Mouse (Mus musculus): ENCODE data around the gene Abhd6.

Gene Abhd6

DNA sequence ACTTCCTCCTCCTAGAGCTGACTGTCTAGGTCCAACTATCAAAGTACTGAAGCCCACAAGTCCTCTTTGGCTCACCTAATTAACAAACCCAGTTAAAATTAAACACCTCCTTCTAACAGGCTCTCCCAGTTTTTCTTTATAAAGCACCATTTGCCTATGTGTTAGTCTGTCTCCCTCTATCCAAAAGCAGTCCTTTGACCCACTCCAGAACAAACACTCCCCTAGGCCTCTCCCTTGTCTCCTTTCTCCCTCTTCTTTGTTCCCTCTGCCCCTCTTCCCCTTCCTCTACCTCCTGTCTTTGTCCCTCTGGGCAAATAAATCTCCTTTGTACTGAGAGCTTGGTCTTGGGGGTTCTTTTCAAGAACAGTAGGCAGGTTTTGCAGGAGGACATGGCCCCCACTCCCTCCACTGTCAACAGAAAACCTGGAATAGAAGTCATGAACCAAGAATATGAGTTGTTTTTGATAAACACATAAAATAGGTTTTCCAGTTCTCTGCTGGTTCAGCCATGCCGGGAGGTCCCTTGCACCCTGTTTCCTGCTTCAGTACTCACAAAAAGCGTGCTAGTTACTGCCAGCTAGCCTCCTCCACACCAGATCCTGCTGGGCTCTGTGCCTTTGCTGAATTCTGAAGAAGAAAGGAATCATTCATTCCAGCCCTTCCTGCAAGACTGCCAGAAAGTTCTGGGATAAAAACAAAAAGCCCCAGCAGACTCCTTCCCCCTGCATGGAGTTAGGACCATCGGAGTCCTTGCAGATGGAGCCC lies 60.0 kb downstream of the Abhd6 start:
- no peak for DNase-seq

DNA sequence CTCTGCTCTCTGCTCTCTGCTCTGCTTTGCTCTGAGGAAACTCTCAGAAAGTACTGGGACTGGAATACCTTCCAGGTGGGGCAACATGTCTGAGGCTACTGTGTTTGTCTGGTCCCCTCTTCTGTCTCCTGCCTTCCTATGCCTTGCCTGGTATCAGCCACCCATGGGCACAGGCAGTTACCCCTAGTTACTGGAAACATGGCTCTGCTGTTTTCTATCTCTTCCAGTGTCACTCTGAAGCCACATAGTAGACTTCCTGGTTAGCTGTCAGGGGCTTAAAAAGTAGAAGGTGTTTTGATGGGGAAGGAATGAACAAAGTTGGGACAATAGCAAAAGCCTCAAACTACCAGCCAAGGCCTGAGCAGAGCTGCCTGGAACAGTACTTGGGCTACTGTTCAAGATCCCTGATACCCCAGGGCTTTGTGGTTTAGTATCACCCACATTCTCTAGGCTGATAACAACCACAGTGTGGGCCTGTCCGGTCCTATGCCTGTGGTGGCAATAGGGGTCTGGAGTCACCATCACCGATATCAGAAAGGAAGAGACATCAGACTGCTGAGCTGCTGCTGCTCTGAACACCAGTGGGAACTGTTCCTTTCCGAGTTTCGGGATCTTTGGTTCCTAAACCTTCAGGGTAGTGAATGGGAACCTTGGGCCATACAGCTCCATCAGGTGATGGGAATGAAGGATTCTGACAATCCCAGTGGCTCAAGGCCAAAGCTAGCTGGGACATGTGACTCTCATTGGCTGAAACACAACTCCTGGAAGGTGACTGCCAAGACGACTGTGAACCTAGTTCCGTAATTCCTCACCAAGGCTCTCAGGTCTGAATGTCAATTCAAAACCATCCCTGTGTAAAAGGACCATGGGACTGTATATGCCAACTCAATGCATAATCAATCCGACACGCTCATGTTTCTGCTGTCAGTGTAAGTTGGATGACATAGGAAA lies 61.4 kb downstream of the Abhd6 start:
- no peak for DNase-seq

DNA sequence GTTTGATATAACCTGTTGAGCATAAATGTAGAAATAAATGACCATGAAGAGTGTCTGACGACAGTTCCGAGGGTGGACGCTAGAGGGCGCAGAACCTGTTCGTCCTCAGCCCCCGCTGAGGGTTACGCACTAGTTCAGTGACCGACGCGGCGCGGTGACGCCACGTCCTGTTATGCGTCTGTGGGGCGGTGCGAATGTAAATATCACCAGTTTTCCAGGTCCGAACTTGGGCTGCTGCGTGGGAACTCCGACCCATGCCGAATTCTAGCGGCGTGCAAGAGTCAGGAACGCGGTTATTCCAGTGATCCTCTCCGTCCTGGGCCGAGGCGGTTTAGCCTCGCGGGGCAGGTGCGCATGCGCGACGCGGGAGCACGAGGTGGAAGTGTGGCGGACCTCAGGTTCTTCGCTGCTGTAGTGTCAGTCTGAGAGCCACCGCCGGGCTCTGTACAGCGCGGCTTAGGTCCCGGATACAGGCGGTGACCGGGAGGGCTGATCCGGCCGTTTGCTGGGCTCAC lies 77.5 kb downstream of the Abhd6 start, which contains the start of gene Rpp14:
Gene Rpp14 (plus strand): TSS at position 203 of the 515 bp plus-strand sequence.
- peak; percentile 98 for DNase-seq

DNA sequence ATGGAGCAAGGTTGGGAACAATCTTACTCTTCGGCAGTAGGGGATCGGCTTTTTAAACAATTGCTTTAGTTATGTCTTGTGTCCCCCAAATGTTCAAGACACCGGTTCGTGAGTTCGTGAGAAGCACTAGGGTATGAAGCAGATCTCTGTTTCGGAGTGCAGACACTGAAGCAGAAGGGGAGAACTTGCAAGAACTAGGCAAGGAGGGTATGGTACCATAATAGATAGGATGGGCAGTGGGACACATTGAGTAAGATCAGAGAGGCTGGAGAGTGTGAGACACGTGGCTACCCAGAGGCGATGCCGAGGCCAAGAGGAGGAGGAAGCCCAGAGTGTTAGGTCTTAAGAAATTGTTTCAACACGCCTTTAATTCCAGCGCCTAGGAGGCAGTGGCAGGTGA lies 78.0 kb downstream of the Abhd6 start:
- DNase-seq: peak; percentile 30

DNA sequence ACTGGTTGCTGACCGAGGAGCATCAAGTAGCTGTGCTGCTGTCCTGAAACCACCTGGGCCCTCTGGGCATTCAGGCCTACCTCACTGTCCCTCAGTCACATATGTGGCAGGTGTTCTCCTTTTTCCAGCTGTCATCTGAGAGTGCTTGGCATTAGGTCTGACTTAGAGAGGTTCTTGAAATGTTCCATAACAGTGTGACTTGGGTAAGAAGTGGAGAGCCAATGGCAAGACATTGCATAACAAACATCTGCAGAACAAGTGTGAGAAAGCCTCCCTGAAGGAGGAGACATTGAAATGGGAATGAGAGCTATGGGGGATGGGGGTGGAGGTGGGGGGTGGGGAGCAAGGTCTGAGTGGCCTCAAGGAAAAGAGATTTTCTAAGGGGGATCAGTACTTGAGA lies 80.2 kb downstream of the Abhd6 start:
- no peak for DNase-seq

DNA sequence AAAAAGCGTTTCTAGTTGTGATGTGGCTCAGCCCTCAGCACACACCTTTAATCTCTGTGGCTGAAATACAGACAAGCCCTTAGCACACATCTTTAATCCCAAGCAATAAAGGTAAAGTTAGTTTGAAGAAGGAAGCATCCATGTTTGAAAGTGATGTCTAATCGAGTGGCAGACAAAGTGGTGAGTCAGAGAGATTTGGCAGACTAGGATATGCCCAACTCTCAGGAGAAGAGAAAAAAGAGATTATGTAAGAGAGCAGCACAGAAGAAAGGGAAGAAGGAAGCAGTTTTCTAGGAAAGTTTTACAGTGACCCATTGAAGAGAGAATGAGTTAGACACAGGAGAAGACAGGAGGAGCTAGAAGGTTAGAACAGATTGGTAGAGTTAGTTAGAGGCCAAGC lies 86.3 kb downstream of the Abhd6 start:
- DNase-seq: no peak

DNA sequence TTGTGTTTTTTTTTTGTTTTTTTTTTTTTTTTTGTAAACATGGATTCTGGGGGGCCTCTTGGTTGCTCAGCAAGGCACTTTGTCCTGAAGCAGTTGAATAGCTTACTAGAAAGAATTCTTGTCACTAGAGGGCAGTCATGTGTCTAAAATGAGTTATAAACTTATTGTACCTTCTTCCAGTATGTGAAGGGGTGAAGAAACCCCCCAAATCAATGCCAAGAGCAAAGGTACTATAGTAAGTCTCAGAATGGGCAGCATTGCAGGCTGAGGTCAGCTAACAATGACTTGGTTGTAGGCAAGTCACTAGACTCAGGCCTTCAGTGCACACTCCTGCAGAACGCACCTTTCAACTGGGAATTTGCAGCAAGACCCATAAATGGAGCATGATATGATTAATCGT lies 89.9 kb downstream of the Abhd6 start:
- no peak for DNase-seq

DNA sequence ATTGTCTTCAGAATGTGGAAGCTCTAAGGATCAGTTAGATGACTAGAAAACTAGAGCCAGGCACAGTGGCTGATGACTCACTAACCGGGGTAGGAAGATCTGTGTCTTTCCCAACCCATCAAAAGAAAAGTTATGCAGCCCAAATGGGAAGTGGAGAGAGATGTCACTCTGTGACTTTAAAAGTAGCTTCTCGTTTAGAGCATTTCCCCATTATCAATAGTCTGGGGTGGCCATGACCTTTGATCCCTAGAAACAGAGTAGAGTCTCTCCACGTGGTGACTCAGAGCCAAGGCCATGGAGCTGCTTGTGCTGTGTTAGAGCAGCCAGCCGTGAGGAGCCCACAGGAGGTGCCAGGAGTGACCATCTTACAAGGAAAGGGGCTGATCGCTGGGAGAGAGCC lies 90.7 kb downstream of the Abhd6 start:
- no peak for DNase-seq

DNA sequence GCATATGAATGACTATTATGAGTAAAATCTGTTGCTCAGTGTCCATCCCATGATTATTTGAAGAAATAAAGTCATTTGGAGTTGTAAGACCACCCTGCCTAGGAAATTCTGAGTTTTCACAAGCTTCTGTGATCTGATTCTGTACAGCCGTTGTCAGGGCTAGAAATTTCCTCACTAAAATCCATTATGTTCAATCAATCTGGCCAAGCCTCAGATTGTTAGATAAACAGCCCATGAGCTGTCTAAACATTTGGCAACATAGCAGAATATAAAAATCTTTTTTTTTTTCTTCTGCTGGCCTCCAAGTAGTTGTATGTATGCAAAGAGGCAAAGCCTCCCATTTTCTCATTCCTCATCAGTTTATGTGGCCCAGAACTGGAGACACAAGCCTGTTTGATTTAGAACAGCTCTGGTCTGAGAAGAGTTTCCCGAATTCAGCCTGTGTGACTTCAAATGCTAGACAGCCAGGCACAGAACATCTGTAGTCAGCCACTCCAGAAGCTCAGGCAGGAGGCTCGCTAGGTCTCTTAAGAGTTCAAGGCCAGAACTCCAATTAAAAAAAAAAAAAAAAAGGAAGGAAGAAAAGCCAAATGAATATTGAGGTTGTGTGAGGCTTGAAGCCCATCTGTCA lies 92.3 kb downstream of the Abhd6 start:
- DNase-seq: no peak

DNA sequence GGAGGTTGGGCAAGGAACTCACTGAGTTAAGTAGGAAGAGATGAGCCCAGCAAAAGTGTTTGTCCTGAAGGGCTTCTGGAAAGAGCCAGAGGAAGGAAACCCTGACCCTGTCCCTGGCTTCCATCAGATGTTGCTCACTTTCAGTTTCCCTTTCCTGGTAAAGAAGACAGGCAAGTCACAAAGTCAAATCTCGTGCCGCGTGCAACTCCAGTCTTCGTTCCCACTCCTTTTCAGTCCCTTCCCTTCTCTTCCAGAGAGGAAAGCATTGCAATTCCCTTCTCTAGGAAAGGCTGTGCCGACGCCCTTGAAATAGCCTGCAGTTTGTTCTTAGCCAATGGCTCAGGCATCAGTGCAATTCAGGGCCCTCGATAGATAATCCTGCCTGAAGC lies 92.9 kb downstream of the Abhd6 start:
- DNase-seq: peak; percentile 25

DNA sequence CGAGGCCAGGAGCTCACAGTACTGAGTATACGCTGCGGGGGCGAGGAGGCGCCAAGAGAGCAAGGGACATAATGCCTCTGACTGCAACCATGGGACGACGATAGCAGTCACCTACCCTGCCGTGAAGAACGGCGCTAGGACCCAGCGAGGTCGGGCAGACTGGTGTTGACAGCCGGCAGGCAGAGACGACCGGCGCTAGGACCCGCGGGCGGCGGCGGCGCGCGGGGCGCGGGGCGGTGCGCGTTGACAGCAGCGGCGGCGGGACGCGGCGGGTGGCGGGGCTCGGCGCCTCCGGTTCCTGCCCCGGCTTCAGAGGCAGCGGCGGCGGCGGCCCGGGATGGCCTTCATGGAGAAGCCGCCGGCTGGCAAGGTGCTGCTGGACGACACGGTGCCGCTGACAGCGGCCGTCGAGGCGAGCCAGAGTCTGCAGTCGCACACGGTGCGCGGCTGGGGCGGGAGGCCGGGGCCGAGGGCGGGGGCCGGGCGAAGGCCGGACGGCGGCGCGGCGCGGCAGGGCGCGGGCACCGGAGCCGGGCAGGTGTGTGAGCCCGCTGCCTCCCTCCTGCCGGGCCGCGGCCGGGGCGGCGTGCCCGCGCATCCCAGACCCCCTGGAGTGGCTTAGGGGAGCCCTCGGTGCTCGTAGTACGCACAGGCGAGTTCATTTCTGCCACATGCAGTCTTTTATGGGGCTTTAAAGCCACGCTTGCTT lies 95.4 kb downstream of the Abhd6 start, which contains the start of gene Pxk:
Gene Pxk (plus strand): TSS at position 234 of the 709 bp plus-strand sequence.
- peak; percentile 95 for DNase-seq

DNA sequence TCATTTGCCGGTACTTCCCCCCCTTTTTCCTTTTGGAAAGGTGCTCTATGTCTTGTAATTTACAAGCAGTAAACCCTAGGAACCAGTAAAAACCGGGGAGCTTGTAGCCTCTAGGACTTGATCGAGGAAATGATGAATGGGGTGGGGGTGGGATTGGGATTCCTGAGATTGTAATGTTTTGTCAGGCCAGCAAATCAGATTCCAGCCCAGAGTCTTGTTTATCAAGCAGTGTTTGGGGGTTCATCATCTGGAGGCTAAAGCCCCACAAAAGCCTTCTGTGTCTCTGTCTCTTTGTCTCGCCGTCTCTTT lies 95.9 kb downstream of the Abhd6 start:
- DNase-seq: no peak

DNA sequence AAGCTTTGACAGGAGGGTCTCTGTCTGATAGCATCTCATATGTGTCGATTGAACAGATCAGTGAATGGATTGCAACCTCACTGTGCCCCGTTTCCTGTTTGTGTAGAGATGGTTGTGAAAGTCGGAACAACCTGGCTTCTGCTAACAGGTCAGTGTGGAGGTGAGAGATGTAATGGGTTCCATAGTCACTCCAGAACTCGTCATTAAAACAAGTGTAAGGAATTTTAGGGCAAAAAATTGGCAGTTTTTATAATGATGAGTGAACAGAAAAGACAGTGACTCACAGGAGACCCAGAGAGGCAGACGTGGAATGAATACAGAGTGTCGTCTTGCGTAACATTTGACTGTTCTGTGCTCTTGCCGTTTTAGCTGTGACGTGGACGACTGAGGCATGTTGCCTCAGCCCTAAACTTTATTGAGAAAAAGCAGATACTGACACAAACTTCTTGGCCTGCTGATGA lies 96.9 kb downstream of the Abhd6 start:
- no peak for DNase-seq

DNA sequence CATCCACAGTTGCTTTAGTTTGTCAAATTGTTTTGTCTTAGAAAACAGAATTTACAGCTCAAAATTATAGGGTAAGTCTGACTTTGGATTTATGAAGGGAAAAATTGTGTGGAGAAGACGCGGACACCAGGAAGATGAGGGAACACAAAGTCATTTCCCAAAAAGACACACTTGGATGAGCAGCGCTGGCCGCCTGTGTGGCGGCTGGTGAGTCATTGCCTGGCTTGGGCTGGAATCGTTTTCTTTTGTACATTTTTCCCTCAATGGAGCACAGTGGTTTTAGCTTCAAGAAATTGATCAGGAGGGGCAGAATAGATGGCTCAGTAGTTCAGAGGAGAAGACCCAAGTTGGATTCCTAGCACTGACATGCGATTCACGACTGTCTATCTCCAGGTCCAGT lies 99.2 kb downstream of the Abhd6 start:
- DNase-seq: peak; percentile 36

DNA sequence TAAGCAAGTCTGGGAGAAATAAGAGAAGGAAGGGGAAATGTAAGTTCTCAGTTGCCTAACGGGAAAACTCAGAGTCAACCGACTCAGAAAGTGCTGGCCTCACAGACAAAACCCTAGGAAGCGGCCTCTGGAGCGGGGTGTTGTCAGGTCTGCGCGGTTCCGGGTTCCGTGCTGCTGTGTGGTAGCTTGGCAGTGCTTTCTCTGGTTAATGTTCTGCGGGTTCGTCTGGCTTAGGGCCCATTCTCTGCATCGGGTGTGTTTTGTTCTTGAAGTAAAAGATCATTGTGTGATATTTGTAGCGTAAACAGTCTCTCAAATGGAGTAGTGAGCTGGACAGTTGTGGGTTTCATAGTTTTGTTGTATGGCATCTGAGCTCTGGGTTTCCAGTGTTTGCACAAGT lies 100.0 kb downstream of the Abhd6 start:
- peak; percentile 85 for DNase-seq
